Mouse (Mus musculus): ENCODE measurements at regions not wholly inside any gene's neighbourhood (a gene's known extent, or its start where the extent isn't known, plus 50 kb on each side); places are given as distances from the start of the nearest gene placed in this dataset.
A peak's percentile ranks its signal among the peaks of the same experiment; 100 is the strongest.

- no peak for DNase-seq (ENCODE audit: low read depth, low spot score)
These were observed 236.0 kb downstream of the Gm11011 start for GRCm38 (mm10) chr2:169351547-169351946.

GRCm38 (mm10) chr2:169346107-169346506, 241.4 kb downstream of the Gm11011 start:
- no peak for DNase-seq (ENCODE audit: low read depth, low spot score)

GRCm38 (mm10) chr2:169319521-169319920, 268.0 kb downstream of the Gm11011 start:
- DNase-seq (ENCODE audit: low read depth, low spot score) = no peak

- DNase-seq (ENCODE audit: low read depth, low spot score) = no peak
These were observed 273.1 kb downstream of the Gm11011 start for GRCm38 (mm10) chr2:169314396-169314930.

- no peak for DNase-seq (ENCODE audit: low read depth, low spot score)
These were observed 275.7 kb downstream of the Gm11011 start for GRCm38 (mm10) chr2:169311821-169312220.

GRCm38 (mm10) chr2:169311356-169311755, 276.2 kb downstream of the Gm11011 start:
- no peak for DNase-seq (ENCODE audit: low read depth, low spot score)

- no peak for DNase-seq (ENCODE audit: low read depth, low spot score)
These were observed 283.2 kb downstream of the Gm11011 start for GRCm38 (mm10) chr2:169304360-169304759.

- no peak for DNase-seq (ENCODE audit: low read depth, low spot score)
These were observed 286.6 kb downstream of the Gm11011 start for GRCm38 (mm10) chr2:169300966-169301365.

GRCm38 (mm10) chr2:169300411-169300810, 287.1 kb downstream of the Gm11011 start:
- DNase-seq (ENCODE audit: low read depth, low spot score) = no peak

- DNase-seq (ENCODE audit: low read depth, low spot score) = peak; percentile 51
These were observed 289.5 kb downstream of the Gm11011 start for GRCm38 (mm10) chr2:169297841-169298627.

GRCm38 (mm10) chr2:169297226-169297625, 290.3 kb downstream of the Gm11011 start:
- DNase-seq (ENCODE audit: low read depth, low spot score) = no peak

- DNase-seq (ENCODE audit: low read depth, low spot score) = no peak
These were observed 294.2 kb downstream of the Gm11011 start for GRCm38 (mm10) chr2:169293351-169293750.

GRCm38 (mm10) chr2:169288891-169289605, 298.5 kb downstream of the Gm11011 start:
- DNase-seq (ENCODE audit: low read depth, low spot score) = no peak

GRCm38 (mm10) chr2:169286701-169287100, 300.8 kb downstream of the Gm11011 start:
- no peak for DNase-seq (ENCODE audit: low read depth, low spot score)

- DNase-seq (ENCODE audit: low read depth, low spot score) = peak; percentile 77
These were observed 304.9 kb downstream of the Gm11011 start for GRCm38 (mm10) chr2:169282508-169283117.

- DNase-seq (ENCODE audit: low read depth, low spot score) = no peak
These were observed 312.2 kb downstream of the Gm11011 start for GRCm38 (mm10) chr2:169275371-169275770.

- DNase-seq (ENCODE audit: low read depth, low spot score) = no peak
These were observed 313.4 kb downstream of the Gm11011 start for GRCm38 (mm10) chr2:169274101-169274500.

GRCm38 (mm10) chr2:169272622-169273021, 314.9 kb downstream of the Gm11011 start:
- no peak for DNase-seq (ENCODE audit: low read depth, low spot score)

GRCm38 (mm10) chr2:169272018-169272417, 315.5 kb downstream of the Gm11011 start:
- no peak for DNase-seq (ENCODE audit: low read depth, low spot score)

GRCm38 (mm10) chr2:169260636-169261035, 305.2 kb upstream of the Zfp64 start:
- no peak for DNase-seq (ENCODE audit: low read depth, low spot score)

GRCm38 (mm10) chr2:169244572-169244971, 289.2 kb upstream of the Zfp64 start:
- DNase-seq (ENCODE audit: low read depth, low spot score) = no peak

GRCm38 (mm10) chr2:169243981-169244380, 288.6 kb upstream of the Zfp64 start:
- no peak for DNase-seq (ENCODE audit: low read depth, low spot score)

All from forelimb bud, embryonic 11.5 days (tissue).